Mouse (Mus musculus): ENCODE measurements around the gene Cep19. TPM values are rescaled to one million over a fixed set of nuclear protein-coding genes. Genes with fewer than 3 reads are reported as not detected.

The Cep19 gene
- 4.4 and 8.4 TPM in 2 replicates for polyA plus RNA-seq (2012; rRNA removed; ENCODE audit: low replicate concordance)

GRCm38 (mm10) chr16:32099638-32100150 is at the start of gene Cep19, which contains the start of gene Pigx:
Gene Cep19 (plus strand): TSS chr16:32099800.
Gene Pigx (minus strand): TSS chr16:32099740.

GRCm38 (mm10) chr16:32078991-32079511 is 20.5 kb upstream of the Cep19 start, which contains the start of gene Pak2:
Gene Pak2 (minus strand): TSS chr16:32079342.

Other genes starting within 250 kb of the Cep19 start
- gene Meltf, start 221.0 kb upstream of the Cep19 start, polyA plus RNA-seq (2012; rRNA removed; ENCODE audit: low replicate concordance), result 2.1 TPM in 1 of 2 replicates, not detected in the other
- 3.3 and 6.1 TPM in 2 replicates for gene Pigz, start 165.9 kb upstream of the Cep19 start, polyA plus RNA-seq (2012; rRNA removed; ENCODE audit: low replicate concordance)
- gene 0610012G03Rik, start 151.3 kb upstream of the Cep19 start, polyA plus RNA-seq (2012; rRNA removed; ENCODE audit: low replicate concordance), result 56.8 and 64.5 TPM in 2 replicates
- 12.7 and 18.7 TPM in 2 replicates for gene Ncbp2, start 151.3 kb upstream of the Cep19 start, polyA plus RNA-seq (2012; rRNA removed; ENCODE audit: low replicate concordance)
- 7.5 and 9.8 TPM in 2 replicates for gene Senp5, start 96.5 kb upstream of the Cep19 start, polyA plus RNA-seq (2012; rRNA removed; ENCODE audit: low replicate concordance)
- gene Pak2, start 20.5 kb upstream of the Cep19 start, polyA plus RNA-seq (2012; rRNA removed; ENCODE audit: low replicate concordance), result 20.3 and 28.5 TPM in 2 replicates
- 21.4 and 41.7 TPM in 2 replicates for gene Pigx, start 60 bp upstream of the Cep19 start, polyA plus RNA-seq (2012; rRNA removed; ENCODE audit: low replicate concordance)
- gene Nrros, start 65.8 kb downstream of the Cep19 start, polyA plus RNA-seq (2012; rRNA removed; ENCODE audit: low replicate concordance), result 44.5 and 44.7 TPM in 2 replicates
- gene Bex6, start 80.0 kb downstream of the Cep19 start, polyA plus RNA-seq (2012; rRNA removed; ENCODE audit: low replicate concordance), result 0.18 TPM in 1 of 2 replicates, not detected in the other
- gene Fbxo45, start 147.4 kb downstream of the Cep19 start, polyA plus RNA-seq (2012; rRNA removed; ENCODE audit: low replicate concordance), result 6.7 and 7.8 TPM in 2 replicates
- 8.5 and 9.7 TPM in 2 replicates for gene Wdr53, start 147.4 kb downstream of the Cep19 start, polyA plus RNA-seq (2012; rRNA removed; ENCODE audit: low replicate concordance)
- 0.07 and 0.10 TPM in 2 replicates for gene Smco1, start 171.7 kb downstream of the Cep19 start, polyA plus RNA-seq (2012; rRNA removed; ENCODE audit: low replicate concordance)
- gene Rnf168, start 177.7 kb downstream of the Cep19 start, polyA plus RNA-seq (2012; rRNA removed; ENCODE audit: low replicate concordance), result 6.8 and 15.6 TPM in 2 replicates
- gene Ubxn7, start 232.5 kb downstream of the Cep19 start, polyA plus RNA-seq (2012; rRNA removed; ENCODE audit: low replicate concordance), result 8.7 and 19.2 TPM in 2 replicates